Mouse (Mus musculus) heart, adult 2 months (tissue): ENCODE data around the gene Vmn1r45.

Source experiments
- CTCF ChIP-seq: fragments of 200-600 bp; IDR thresholded peaks from 2 replicates; pipeline ENCODE4 v1.8.1; 2022; ENCODE audit warnings: antibody characterized with exemption, mild to moderate bottlenecking, moderate library complexity
- EP300 ChIP-seq: fragments of 200-500 bp; IDR thresholded peaks from 2 replicates; pipeline ENCODE4 v1.6.1; 2011; ENCODE audit warnings: low read depth, low read length, control low read depth; ENCODE audit not compliant: insufficient read depth
- POLR2A ChIP-seq: fragments of 200-500 bp; IDR thresholded peaks from 2 replicates; pipeline ENCODE4 v1.6.1; 2011; ENCODE audit warnings: mild to moderate bottlenecking, low read depth, low read length, control low read depth; ENCODE audit not compliant: insufficient read depth

- TF ChIP-seq POLR2A (no peak), CTCF (no peak), EP300 (no peak)
Observed at GRCm38 (mm10) chr6:89969013-89969412, 28.6 kb upstream of the Vmn1r45 start, which contains the start of gene Vmn1r46.
